Mouse (Mus musculus): ENCODE results near the gene Arhgef3. TPM values are rescaled to one million over a fixed set of nuclear protein-coding genes. Genes with fewer than 3 reads are reported as not detected.

The Arhgef3 gene
- polyA plus RNA-seq, 1 experiment from 2014 or later, result 6.6 TPM

- Histone ChIP-seq H3K27me3 (peaks cover 6% of the 10 kb centered on the region; the same call in 1 of the 2 replicates), H3K9ac (no peak overlapping the region), H3K36me3 (no peaks in the 10 kb centered on the region), H3K4me2 (replicated peaks) (no peak overlapping the region), H3K4me1 (no peaks in the 10 kb centered on the region), H3K4me3 (no peak overlapping the region), H3K9me3 (replicated peaks) (no peaks in the 10 kb centered on the region), H3K27ac (no peak overlapping the region)
- 86% methylated on average over 5 of the region's 5 CpGs for WGBS
- no peak for ATAC-seq (ENCODE audit: low FRiP score)
Observed at GRCm38 (mm10) chr14:27185902-27186301, 71.2 kb downstream of the Arhgef3 start.

- H3K9me3 ChIP-seq (replicated peaks), result no peaks in the 10 kb centered on the region
- H3K27ac ChIP-seq, result no peak overlapping the region
- H3K4me3 ChIP-seq, result no peak overlapping the region
- H3K27me3 ChIP-seq, result peaks cover 6% of the 10 kb centered on the region; the same call in 1 of the 2 replicates
- no peak for ATAC-seq (ENCODE audit: low FRiP score)
- H3K9ac ChIP-seq, result no peak overlapping the region
- 81% methylated on average over 4 of the region's 4 CpGs for WGBS
- H3K4me2 ChIP-seq (replicated peaks), result no peak overlapping the region
- H3K4me1 ChIP-seq, result no peaks in the 10 kb centered on the region
- H3K36me3 ChIP-seq, result no peaks in the 10 kb centered on the region
Observed at GRCm38 (mm10) chr14:27186596-27186995, 71.9 kb downstream of the Arhgef3 start.

- 6% methylated on average over 4 of the region's 4 CpGs for WGBS
- no peak overlapping the region for H3K27ac ChIP-seq
- 0 out of 2 replicates have a peak, but pooled peaks have one; percentile 52 for ATAC-seq (ENCODE audit: low FRiP score)
- H3K27me3 ChIP-seq, result peaks cover 6% of the 10 kb centered on the region; the same call in 1 of the 2 replicates
- no peaks in the 10 kb centered on the region for H3K9me3 ChIP-seq (replicated peaks)
- no peak overlapping the region for H3K9ac ChIP-seq
- no peak overlapping the region for H3K4me2 ChIP-seq (replicated peaks)
- no peak overlapping the region for H3K4me3 ChIP-seq
- H3K36me3 ChIP-seq, result no peaks in the 10 kb centered on the region
- H3K4me1 ChIP-seq, result no peaks in the 10 kb centered on the region
Observed at GRCm38 (mm10) chr14:27187025-27187424, 72.3 kb downstream of the Arhgef3 start.

DNA sequence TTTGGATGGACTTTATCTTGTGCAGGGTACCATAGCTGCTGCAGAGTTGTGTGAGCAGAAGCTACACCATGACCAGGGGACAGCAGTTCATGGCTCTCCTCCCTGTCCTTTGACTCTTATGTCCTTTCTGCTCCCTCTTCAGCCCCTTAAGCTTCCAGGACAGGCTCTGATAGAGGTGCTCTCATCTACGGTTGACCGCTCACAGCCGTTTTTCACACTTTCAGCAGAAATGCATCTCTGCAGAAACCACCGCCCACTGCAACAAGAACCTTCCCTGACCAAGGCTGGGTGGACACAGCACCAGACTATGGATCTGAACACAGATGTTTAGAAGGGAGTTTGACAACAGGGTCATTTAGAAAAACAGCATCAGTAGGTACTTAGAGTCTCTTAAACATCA, 73.2 kb downstream of the Arhgef3 start:
- ATAC-seq (ENCODE audit: low FRiP score), result no peak
- H3K4me3 ChIP-seq, result no peak overlapping the region

DNA sequence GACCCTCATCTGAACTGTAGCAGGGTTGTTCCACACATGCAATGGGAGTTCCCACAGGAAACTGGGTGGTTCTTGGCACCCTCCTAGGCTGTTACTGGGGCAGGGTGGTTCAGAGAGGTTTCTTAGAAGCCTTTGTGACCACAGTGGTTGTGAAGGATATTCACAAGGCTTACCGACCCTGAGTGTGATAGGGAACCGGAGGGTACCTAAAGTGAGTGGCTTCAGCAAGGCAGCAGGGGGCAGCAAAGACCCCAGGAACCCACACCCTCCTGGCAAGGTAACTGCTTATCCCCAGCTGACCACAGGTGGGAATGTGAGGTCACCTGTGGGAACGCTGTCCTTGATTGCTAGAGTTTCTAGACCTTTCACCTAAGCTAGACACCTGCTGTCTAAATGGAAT, 77.8 kb downstream of the Arhgef3 start:
- H3K27ac ChIP-seq, result no peak overlapping the region
- H3K4me3 ChIP-seq, result no peak overlapping the region
- no peak for ATAC-seq (ENCODE audit: low FRiP score)
- WGBS, result 32% methylated on average over 3 of the region's 3 CpGs
- H3K27me3 ChIP-seq, result no peaks in the 10 kb centered on the region
- no peak overlapping the region for H3K4me2 ChIP-seq (replicated peaks)
- no peak overlapping the region for H3K9ac ChIP-seq
- H3K36me3 ChIP-seq, result no peaks in the 10 kb centered on the region
- H3K9me3 ChIP-seq (replicated peaks), result no peaks in the 10 kb centered on the region
- H3K4me1 ChIP-seq, result no peaks in the 10 kb centered on the region

More for the DNA sequence above, 73.2 kb downstream of the Arhgef3 start:
- WGBS, result 79% methylated on average over 4 of the region's 4 CpGs
- H3K27ac ChIP-seq, result no peak overlapping the region
- H3K27me3 ChIP-seq, result peaks cover 6% of the 10 kb centered on the region; the same call in 1 of the 2 replicates
- no peak overlapping the region for H3K9ac ChIP-seq
- no peak overlapping the region for H3K4me2 ChIP-seq (replicated peaks)
- no peaks in the 10 kb centered on the region for H3K36me3 ChIP-seq
- H3K9me3 ChIP-seq (replicated peaks), result no peaks in the 10 kb centered on the region
- H3K4me1 ChIP-seq, result no peaks in the 10 kb centered on the region

- H3K4me1 ChIP-seq, result no peaks in the 10 kb centered on the region
- no peak overlapping the region for H3K9ac ChIP-seq
- H3K27ac ChIP-seq, result no peak overlapping the region
- H3K9me3 ChIP-seq (replicated peaks), result no peaks in the 10 kb centered on the region
- ATAC-seq (ENCODE audit: low FRiP score), result no peak
- no peaks in the 10 kb centered on the region for H3K36me3 ChIP-seq
- H3K4me2 ChIP-seq (replicated peaks), result no peak overlapping the region
- no peak overlapping the region for H3K4me3 ChIP-seq
- 85% methylated on average over 8 of the region's 8 CpGs for WGBS
- no peaks in the 10 kb centered on the region for H3K27me3 ChIP-seq
Observed at GRCm38 (mm10) chr14:27196980-27197379, 82.3 kb downstream of the Arhgef3 start.

- H3K36me3 ChIP-seq, result no peaks in the 10 kb centered on the region
- no peaks in the 10 kb centered on the region for H3K4me1 ChIP-seq
- no peak overlapping the region for H3K4me3 ChIP-seq
- no peak overlapping the region for H3K4me2 ChIP-seq (replicated peaks)
- no peaks in the 10 kb centered on the region for H3K9me3 ChIP-seq (replicated peaks)
- 92% methylated on average over 5 of the region's 5 CpGs for WGBS
- no peak overlapping the region for H3K9ac ChIP-seq
- no peak for ATAC-seq (ENCODE audit: low FRiP score)
- H3K27ac ChIP-seq, result no peak overlapping the region
- H3K27me3 ChIP-seq, result no peaks in the 10 kb centered on the region
Observed at GRCm38 (mm10) chr14:27198490-27199089, 83.9 kb downstream of the Arhgef3 start.

DNA sequence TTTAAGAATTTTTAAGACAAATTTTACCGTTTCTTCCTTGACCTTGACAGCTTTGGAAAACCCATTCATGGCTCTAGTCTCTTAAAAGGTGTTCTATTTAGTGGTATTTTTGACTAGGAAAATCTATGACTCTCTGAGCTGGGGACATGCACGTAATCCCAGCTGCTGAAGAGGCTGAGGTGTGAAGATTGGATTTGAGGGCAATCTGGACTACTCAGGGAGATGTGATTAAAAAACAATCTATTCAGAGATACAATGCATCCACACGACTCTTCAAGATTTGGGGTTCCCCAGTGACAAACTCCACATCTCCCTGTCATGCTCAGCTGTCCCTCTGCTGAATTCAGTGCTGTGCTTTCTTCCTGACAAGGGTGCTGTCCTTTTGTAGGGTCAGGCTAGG, 84.4 kb downstream of the Arhgef3 start:
- Histone ChIP-seq H3K27me3 (no peaks in the 10 kb centered on the region), H3K4me1 (no peaks in the 10 kb centered on the region), H3K27ac (no peak overlapping the region), H3K9me3 (replicated peaks) (no peaks in the 10 kb centered on the region), H3K36me3 (no peaks in the 10 kb centered on the region), H3K9ac (no peak overlapping the region), H3K4me2 (replicated peaks) (no peak overlapping the region), H3K4me3 (no peak overlapping the region)
- no peak for ATAC-seq (ENCODE audit: low FRiP score)
- WGBS, result 80% methylated on average over 3 of the region's 3 CpGs

DNA sequence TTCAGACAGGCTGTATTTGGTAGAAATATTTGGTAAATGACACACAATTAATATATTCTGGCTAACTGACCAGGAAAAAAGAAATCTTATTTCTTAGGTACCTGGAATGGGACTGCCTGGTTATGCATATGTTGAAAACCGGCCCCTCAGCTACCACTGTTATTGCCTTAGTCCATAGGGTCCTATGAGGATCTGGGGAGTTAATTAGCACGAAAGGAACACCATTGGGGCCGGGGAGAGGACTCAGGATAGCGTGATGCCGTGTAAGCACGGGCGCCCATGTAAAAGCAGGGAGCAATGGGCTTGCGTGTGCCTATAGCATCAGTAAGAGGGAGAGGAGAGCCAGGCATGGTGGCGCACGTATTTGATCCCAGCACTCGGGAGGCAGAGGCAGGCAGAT, 85.2 kb downstream of the Arhgef3 start:
- Histone ChIP-seq H3K9me3 (replicated peaks) (no peaks in the 10 kb centered on the region), H3K27me3 (no peaks in the 10 kb centered on the region), H3K9ac (no peak overlapping the region), H3K4me3 (no peak overlapping the region), H3K4me2 (replicated peaks) (no peak overlapping the region), H3K4me1 (no peaks in the 10 kb centered on the region), H3K36me3 (no peaks in the 10 kb centered on the region), H3K27ac (no peak overlapping the region)
- WGBS, result 95% methylated on average over 11 of the region's 11 CpGs
- no peak for ATAC-seq (ENCODE audit: low FRiP score)

DNA sequence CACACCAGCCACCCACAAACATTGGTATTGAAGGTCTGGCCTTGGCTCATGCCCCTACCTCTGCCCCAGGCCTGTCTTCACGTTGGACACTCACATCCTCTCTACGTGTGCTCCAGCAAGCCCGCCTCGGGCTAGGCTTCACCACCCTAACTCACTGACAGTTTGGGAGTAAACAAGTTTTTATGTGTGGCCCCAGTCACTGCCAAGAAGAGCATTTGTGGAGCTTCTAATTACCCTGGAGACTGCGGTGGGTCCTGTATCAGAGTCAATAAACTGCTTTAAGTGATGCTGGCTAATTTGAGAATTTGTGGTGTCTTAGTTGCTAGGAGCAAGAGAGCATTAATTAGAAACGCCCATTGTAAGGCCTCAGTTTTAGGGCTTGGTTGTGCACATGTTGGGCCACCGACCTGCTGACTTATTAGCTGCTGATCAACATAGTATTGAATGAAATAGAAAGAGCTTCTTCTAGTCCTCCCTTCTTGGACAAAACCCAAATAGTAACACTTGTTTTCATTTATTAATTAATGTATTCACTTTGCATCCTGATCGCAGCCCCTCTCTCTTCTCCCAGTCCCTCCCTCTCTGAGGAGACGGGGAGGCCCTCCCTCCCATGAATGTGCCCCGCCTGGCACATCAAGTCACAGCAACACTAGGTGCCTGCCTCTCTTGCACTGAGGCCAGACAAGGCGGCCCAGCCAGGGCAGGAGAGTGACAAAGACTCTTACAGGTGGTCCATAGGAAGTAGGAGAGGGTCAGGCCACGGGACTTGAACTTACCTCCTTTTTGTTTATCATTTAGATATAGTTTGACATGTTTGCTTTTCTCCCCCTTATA, 86.3 kb downstream of the Arhgef3 start:
- ATAC-seq (ENCODE audit: low FRiP score), result no peak
- no peak overlapping the region for H3K4me3 ChIP-seq
- no peaks in the 10 kb centered on the region for H3K27me3 ChIP-seq
- H3K9me3 ChIP-seq (replicated peaks), result no peaks in the 10 kb centered on the region
- no peak overlapping the region for H3K9ac ChIP-seq
- no peak overlapping the region for H3K4me2 ChIP-seq (replicated peaks)
- no peaks in the 10 kb centered on the region for H3K4me1 ChIP-seq
- WGBS, result 71% methylated on average over 12 of the region's 12 CpGs
- no peak overlapping the region for H3K27ac ChIP-seq
- no peaks in the 10 kb centered on the region for H3K36me3 ChIP-seq

GRCm38 (mm10) chr14:27201824-27202223, 87.1 kb downstream of the Arhgef3 start:
- no peaks in the 10 kb centered on the region for H3K9me3 ChIP-seq (replicated peaks)
- H3K4me2 ChIP-seq (replicated peaks), result no peak overlapping the region
- ATAC-seq (ENCODE audit: low FRiP score), result no peak
- no peak overlapping the region for H3K4me3 ChIP-seq
- H3K36me3 ChIP-seq, result no peaks in the 10 kb centered on the region
- H3K9ac ChIP-seq, result no peak overlapping the region
- no peaks in the 10 kb centered on the region for H3K27me3 ChIP-seq
- no peak overlapping the region for H3K27ac ChIP-seq
- H3K4me1 ChIP-seq, result no peaks in the 10 kb centered on the region
- WGBS, result 47% methylated on average over 5 of the region's 5 CpGs

DNA sequence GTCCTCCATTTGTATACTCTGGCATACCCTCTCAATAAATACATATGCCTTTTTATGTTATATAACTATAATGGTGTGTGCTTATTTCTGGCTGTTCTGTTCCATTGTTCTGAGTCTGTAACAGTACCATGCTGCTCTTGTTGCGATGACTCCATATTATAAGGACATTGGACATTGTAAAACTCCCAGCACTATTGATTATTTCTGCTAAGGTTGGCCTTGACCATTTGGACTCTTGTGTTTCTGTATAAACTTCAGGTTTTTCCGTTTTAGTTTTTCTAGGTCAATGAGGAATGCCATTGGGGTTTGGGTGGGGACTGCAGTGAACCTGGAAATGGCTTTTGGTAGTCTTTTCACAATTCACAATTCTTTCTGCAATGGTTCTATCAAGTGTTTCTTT, 90.0 kb downstream of the Arhgef3 start:
- ATAC-seq (ENCODE audit: low FRiP score), result no peak
- H3K9ac ChIP-seq, result no peak overlapping the region
- H3K27ac ChIP-seq, result no peak overlapping the region
- no peak overlapping the region for H3K4me2 ChIP-seq (replicated peaks)
- no peaks in the 10 kb centered on the region for H3K27me3 ChIP-seq
- H3K36me3 ChIP-seq, result no peaks in the 10 kb centered on the region
- whole genome bisulfite sequencing, result 85% methylated on average over 2 of the region's 2 CpGs
- H3K4me3 ChIP-seq, result no peak overlapping the region
- no peaks in the 10 kb centered on the region for H3K4me1 ChIP-seq
- H3K9me3 ChIP-seq (replicated peaks), result no peaks in the 10 kb centered on the region

- no peaks in the 10 kb centered on the region for H3K36me3 ChIP-seq
- no peak overlapping the region for H3K4me2 ChIP-seq (replicated peaks)
- H3K27me3 ChIP-seq, result no peaks in the 10 kb centered on the region
- H3K9me3 ChIP-seq (replicated peaks), result no peaks in the 10 kb centered on the region
- H3K27ac ChIP-seq, result no peak overlapping the region
- H3K4me1 ChIP-seq, result no peaks in the 10 kb centered on the region
- no peak overlapping the region for H3K9ac ChIP-seq
- ATAC-seq (ENCODE audit: low FRiP score), result no peak
- no peak overlapping the region for H3K4me3 ChIP-seq
Observed at GRCm38 (mm10) chr14:27206443-27206842, 91.7 kb downstream of the Arhgef3 start.

Measured in hindbrain, embryonic 12.5 days (tissue).